Mouse (Mus musculus) spleen, postnatal 14 days (tissue): ENCODE results near the gene Evc.

ENCODE experiments used
- DNase-seq, 2 experiments: peaks; one replicate each; pipeline ENCODE4 v3.0.0; 2021 to 2022; ENCODE audit warnings: low spot score in 2 of 2

Evc gene

GRCm38 (mm10) chr5:37310026-37310425, 26.7 kb downstream of the Evc start:
- DNase-seq: no peak

- DNase-seq: no peak
These were observed 38.3 kb downstream of the Evc start for GRCm38 (mm10) chr5:37298370-37298769.

DNA sequence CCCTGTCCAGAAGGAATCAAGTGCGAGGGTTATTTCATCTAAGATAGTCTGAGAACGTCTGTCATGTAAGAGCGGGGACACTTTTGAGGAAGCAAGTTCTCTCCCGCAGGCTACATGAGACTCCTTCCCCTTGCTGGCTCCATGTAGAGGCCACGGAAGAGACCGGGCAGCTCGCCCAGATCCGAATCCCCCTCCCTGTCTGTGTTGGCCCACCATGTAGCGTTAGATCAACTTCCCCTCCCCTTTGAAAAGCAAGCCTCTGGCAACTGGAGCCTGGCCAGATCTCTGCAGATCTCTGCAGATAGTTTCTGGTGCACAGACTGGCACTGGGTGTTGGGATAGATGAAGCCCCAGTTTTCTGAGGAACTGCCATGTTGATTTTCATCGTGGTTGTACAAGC, 40.0 kb downstream of the Evc start:
- no peak for DNase-seq

- no peak for DNase-seq
These were observed 45.7 kb downstream of the Evc start for GRCm38 (mm10) chr5:37290983-37291382.

DNA sequence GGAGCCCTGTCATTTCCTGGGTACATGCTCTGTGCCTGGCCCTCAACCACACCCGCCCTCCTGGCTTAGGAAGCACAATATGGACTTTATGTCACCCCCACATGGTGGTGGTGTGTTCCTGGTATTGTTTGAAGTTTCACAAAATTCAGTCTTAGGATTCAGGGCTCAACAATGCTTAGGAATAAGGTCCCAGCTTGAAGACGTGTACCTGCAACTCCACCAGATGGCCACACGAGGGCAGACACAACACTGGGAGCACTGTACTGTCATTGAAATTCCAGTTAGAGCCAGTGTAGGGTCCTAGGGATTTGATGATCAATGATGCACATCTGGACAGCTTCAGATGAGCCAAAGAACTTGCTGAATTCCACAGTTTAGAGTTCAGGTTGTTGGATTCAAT, 47.5 kb downstream of the Evc start:
- no peak for DNase-seq

- peak in 1 of 2 experiments; percentile 4 for DNase-seq
These were observed 48.3 kb downstream of the Evc start for GRCm38 (mm10) chr5:37288374-37288773.

GRCm38 (mm10) chr5:37281021-37281420, 55.7 kb downstream of the Evc start:
- DNase-seq: no peak

- DNase-seq: no peak
These were observed 72.9 kb downstream of the Evc start for GRCm38 (mm10) chr5:37263816-37264215.

DNA sequence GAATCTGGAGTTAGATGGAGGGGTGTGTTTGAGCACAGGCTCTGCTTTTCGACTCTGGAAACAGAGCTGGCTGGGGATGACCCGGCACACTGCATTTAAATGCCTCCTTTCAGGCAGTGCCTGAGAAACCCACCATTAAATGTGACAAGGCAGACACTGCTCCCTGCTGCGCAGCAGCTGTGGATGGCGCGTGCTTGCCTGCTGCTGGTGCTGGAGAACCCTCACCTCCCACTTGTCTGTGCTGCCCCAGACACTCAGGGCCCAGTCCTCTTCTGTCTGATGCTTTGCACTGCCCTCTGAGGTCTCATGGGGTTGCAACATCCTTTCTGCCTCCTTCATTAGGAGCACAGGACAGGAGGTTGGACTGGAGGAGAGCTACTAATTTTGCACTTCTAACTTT, 75.0 kb downstream of the Evc start:
- DNase-seq: no peak

GRCm38 (mm10) chr5:37257243-37257642, 79.5 kb downstream of the Evc start:
- no peak for DNase-seq

DNA sequence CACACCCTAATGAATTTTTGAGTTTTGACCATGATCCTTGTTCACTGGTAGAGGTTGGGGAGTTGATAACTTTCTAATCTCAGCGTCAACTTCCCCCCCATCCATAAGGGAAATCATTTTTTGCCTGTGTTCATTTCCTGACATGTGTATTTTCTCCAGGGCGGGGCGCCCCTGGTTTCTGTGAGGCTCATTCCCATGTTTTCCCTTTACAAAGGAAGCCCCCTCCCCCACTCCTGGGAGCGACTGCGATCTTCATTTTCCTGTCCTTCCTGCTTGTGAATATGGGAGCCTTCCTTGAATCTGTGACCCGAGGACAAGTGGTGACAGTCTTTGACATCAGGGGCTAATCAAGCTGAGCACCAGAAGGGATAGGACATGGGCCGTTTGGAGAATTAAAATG, 79.9 kb downstream of the Evc start:
- DNase-seq: no peak

DNA sequence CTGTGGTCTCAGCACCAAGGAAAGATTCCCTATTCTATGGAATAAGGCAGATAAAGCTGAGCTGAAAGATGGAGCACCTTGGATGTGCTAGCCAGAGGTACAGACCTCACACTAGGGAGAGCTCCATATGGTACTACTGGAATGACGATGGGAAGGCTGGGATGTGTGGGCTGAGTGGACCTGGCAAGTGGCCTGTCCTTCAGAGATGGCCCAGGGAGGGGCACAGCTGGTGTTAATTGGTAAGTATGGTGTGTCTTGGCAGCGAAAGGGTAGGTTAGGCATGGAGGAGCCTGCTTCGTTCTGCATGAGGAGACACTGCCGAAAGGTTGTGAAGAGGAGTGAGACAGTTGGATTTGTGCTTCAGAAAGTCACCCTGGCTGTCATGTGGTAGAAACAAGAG, 82.2 kb downstream of the Evc start:
- no peak for DNase-seq

DNA sequence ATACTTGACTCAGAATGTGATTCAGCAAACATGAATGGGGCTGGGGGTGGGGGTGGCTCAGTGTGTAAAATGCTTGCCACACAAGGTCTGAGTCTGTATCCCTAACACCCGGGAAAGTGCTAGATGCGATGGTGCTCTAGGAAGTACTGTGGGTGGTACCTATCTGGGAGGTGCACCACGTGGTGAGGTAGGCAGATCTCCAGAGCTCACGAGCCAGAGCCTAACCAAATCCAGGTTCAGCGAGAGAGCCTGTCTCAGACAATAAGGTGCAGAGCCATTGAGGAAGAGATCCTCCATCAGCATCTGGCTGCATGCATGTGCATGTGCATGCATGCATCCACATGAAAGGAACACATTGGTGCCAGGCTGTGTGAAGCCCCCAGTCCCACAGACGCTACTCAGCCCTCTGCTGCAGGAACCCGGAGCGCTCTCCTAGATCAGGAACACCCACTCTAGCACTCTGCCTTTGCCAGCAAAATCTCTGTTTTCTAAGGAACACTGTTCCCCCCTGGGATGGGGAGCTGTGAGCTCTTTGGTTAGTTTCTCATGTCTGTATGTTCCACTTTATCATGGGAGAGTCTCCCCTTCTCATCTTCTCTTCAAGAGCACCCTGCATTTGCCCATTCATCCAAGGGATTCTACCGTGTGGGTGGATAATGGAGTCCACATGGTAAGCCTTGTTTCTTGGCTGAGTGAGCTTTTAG, 84.4 kb downstream of the Evc start:
- DNase-seq: no peak

DNA sequence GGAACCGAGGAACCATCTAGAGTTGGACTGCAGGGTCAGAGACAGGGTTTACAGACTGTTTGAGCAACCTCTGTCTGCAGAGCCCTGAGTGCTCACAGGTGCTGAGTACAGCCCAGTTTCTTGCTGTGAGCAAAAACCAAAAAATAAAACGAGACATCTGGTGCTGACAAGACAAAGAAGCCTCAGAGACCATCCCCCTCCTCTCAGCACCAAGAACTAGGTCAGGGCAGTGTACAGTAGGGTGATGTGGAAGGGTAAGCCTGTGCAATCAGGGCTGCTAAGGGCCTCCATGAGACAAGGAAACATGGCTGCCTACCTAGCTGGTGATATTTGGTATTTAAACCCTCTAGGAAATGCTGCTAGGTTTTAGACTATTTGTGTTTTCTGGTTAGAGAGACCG, 85.1 kb downstream of the Evc start:
- DNase-seq: no peak

DNA sequence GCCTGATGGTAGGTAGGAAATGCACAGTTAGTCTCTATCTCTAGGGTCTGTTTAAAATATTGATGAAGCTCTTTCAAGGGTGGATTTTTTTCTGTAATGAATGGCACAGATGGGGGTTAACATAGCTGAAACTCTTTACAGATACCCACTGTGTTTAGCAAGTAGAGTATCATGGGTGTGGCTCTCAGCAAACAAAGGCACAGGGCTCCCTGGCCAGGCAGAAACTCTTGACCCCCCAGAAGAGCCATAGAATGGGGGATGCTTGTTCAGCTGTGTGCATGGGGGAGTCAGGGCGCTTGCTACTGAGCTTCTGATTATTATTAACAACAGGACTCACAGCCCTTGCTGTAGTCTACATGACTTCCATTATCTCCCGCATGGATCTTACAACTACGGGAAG, 87.8 kb downstream of the Evc start:
- no peak for DNase-seq

GRCm38 (mm10) chr5:37247456-37247855, 89.2 kb downstream of the Evc start:
- DNase-seq: no peak

DNA sequence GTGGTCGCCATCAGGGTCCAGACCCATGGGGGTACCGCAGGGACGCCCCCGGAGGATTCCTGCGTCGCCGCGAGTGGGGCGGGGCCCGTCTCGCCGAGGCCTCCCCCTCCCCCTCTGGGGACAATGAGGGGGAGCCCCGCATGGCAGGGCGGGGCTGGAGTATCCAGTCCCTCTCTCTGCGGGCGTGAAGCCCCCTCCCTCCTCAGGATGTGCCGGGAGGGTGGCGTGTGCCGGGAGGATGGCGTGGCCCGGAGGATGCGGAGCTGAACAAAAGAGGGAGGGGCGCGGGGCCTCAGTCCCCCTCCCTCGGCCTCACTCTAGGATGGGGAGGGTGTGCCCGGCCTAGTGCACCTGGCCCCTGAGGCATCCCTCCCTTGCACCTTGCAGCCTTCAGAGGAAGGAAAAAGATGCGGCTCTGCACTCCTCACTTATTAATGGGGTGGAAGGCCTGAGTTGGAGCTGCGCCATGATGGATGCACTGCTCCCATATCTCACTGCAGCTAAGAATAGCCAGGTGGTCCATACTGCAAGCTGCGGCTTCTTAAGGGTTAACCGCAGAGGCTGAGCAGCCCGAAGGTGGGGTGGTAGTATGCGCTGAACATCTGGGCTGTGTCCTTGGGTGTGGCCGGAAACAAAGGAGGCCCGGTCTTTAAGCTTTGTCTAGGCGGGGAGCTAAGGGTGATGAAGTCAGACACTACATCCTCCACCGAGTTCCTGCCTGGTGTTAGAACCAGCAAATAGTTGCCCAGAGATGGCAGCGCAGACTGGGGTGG, 90.4 kb downstream of the Evc start:
- DNase-seq: no peak

DNA sequence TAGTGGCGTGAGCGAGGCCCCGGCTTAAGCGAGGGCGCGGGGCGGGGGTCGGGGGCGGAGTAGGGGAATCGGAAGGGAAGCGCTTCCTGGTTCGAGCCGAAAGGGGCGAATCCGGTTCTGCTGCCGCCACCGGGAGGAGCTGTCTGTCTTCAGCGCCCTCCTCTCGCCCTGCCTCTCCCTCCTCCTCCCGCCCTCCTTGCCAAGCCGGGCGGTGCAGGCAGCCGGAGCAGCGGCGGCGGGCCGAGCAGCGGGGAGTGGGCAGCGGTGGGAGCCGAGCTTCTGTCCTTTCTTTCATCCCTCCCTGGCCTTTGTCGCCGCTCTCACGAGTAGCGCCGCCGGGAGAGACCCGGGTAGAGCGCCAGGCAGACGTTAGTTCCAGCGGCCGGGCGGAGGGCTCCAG, 91.0 kb downstream of the Evc start:
- DNase-seq: no peak

GRCm38 (mm10) chr5:37244666-37245242, 91.9 kb downstream of the Evc start:
- no peak for DNase-seq

GRCm38 (mm10) chr5:37244161-37244560, 92.5 kb downstream of the Evc start:
- DNase-seq: no peak

GRCm38 (mm10) chr5:37243169-37243886, 93.4 kb downstream of the Evc start:
- DNase-seq: peak in 1 of 2 experiments; percentile 23
